Mouse (Mus musculus): Measurements from ENCODE around the gene Dip2a. TPM values are rescaled to one million over a fixed set of nuclear protein-coding genes. Genes with fewer than 3 reads are reported as not detected.

Dip2a gene
- total RNA-seq (2017), result 2.6 and 3.1 TPM in 2 replicates

DNA sequence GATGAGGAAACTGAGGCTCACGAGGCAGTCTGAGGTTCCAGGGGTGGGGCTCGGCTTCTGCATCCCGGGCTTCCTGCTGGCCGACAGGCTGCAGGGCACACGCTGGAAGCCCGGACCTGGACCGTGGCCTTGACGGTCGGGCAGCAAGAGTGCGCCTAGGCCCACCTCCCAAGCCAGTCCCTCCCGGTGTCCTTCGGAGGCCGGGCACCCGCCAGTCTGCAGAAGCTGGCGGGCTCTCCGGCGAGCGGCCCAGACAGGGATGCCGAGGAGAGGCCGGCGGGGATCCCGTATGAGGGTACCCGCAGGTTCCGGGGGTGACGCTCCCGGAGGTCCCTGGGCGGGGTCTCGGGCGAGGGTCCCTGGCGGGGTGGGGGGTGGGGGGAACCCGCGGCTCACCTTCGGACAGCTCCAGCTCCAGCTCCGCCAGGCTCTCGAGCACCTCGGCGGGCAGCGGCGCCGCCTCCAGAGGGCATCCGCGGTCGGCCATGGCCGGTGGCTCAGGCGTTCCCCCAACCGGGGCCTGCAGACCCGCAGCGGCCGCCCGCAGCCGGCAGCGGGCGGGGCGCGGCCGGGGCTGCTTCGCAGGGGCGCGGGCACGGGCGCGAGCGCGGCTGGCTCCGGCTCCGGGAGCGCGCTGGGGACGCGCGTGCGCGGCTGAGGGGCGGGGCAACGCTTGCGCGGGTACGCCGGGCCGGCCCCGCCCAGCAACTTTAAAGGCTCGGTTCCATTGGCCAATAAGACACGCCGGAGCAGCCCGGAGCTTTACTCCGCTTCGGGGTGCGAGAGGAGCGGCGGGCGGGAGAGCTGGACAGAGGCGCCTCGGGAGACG, at the start of gene Dip2a:
Gene Dip2a, minus strand, starts transcription at position 581 of the 829 bp plus-strand sequence.
- peak; percentile 85 for ATAC-seq (replicated peaks; ENCODE audit: low read depth, poor library complexity, severe bottlenecking)

DNA sequence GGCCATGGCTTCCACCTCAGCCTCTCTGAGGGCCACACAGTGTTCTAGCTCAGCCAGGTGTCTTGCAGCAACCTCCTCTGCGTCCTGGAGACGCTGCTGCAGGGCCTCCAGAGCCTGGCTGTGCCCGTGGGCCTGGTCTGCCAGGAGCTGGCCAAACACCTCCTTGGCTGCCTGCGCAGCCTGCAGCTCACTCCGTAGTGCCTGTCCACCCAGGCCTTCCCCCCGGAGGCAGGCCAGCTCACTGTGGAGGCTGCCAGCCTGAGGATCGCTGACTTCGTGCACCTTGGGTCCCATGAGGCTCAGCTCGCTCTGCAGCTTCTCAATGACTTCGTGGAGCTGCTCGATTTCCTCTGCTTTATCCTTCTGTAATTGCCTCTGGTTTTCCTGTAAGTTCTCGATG, 47.5 kb upstream of the Dip2a start:
- no peak for ATAC-seq (replicated peaks; ENCODE audit: low read depth, poor library complexity, severe bottlenecking)

DNA sequence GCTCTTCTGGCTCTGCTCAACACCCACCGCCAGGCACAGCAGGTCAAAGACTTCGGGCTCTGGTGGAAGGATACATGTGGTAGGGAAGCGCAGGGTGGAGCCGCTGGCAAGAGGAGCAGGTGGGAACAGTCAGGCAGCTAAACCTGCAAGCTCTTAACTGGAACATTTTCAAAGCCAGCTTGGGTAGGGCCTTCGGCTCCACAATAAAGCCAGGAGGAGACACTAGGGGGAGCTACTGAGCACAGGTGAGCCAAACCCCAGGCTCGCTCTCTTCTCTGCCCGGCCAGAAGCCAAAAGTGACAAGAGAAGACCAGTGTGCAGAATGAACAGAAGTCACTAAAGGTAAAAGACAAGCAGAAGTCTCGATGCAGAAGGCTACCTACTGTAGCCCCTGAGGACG, 46.7 kb upstream of the Dip2a start:
- 0 out of 2 replicates have a peak, but pooled peaks have one; percentile 25 for ATAC-seq (replicated peaks; ENCODE audit: low read depth, poor library complexity, severe bottlenecking)

DNA sequence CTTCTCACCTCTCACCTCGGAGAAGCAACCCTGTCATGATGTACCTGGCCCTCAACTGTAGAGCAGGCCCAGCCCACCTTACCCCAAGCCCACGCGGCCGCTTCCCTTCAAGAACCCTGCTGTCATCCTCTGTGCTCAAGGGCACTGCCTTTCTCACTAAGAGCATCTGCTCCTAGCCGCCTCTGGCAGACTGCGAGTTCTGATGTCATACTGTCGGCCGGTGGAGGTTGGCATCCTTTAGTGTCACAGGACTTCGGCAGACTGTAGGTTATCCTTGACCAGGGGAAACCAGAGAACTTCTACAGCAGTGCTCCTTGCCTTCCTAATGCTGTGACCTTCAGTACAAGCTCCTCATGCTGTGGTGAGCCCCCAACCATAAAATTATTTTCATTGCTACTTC, 46.1 kb upstream of the Dip2a start:
- ATAC-seq (replicated peaks; ENCODE audit: low read depth, poor library complexity, severe bottlenecking), result no peak

DNA sequence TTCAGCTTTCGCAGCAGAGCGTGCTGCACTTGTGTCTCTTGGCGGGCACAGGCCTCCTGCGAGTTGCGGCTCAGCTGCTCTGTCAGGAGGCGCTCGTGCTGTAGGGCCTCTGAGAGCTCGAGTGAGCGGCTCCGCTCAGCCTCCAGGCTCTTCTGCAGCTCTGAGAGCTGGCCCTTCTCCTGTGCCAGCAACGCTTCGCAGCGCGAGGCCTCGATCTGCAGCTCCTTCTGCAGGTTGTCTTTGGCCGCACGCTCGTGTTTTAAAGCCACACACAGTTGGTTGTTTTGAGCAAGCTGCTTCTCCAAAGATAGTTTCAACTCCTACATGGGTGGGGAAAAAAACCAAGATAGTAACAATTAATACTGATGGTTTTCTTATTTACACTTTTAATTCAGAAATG, 29.9 kb upstream of the Dip2a start:
- no peak for ATAC-seq (replicated peaks; ENCODE audit: low read depth, poor library complexity, severe bottlenecking)

DNA sequence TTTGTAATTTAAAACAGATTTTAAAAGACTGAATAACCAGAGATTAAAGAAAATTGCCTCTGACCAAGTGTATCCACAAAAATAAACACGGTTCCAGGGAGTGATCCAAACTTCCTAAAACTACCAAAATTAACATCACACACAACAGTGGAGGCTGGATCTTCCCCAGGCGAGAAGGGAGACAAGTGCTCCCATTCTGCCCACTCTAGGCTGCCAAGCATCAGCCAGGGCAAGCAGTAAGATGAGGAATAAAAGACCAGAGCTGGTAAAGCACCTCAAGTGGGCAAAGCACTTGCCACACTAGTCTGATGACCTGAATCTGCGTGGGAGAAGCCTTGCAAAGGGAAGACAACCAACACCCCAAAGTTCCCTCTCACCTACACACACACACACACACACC, 26.6 kb upstream of the Dip2a start:
- ATAC-seq (replicated peaks; ENCODE audit: low read depth, poor library complexity, severe bottlenecking), result no peak

DNA sequence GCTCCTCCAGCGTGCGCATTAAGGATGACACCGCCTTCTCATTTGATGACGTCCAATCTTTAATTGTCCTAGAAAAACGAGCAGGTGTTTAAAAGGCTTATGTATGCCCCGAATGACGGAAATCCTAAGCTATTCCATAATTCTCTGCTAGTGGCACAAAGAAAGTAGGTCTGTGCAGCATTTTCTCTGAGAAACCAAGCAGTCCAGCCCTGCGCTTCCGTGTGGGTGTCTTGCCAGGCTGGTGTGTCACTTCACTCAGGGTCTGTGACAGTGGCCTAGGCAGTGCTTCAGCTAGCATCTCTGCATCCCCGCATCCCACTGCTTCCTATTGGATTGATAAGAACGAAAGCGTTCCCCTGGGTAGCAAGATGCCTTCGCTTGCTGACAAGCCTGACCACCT, 23.7 kb upstream of the Dip2a start:
- ATAC-seq (replicated peaks; ENCODE audit: low read depth, poor library complexity, severe bottlenecking), result no peak

DNA sequence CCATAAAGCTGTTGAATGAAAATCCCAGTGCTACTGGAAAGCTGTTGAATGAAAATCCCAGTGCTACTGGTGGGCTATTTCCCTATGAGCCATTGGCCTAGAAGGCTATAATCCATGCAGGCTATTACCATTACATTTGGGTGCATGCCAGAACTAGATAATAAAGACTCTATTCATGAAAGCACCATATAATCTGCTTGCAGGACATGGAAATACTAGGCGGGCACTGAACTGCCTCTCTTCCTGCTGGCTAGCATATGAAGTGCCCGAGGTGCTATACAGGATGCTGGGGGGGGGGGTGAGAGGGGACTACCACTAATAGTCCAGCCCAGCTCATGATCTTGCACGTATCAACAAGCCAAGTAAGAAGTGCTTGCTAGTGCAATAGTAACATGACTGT, 18.1 kb upstream of the Dip2a start:
- ATAC-seq (replicated peaks; ENCODE audit: low read depth, poor library complexity, severe bottlenecking), result no peak

DNA sequence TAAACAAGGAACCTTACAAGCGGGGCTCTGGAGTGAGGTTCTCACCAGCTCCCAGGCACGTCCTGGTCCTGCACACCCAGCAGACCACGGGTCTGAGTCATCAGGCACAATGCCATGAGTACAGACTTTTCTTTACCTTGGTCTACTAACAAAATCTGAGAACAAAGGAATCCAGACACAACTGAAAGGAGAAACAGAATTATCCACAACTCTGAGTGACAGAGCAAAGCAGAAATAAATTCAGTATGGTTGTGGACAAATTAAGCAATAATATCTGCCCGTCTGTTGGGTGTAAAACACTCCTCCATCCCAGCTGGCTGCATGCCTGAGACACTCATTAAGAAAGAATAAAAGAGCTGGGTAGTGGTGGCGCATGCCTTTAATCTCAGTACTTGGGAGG, 13.4 kb upstream of the Dip2a start:
- no peak for ATAC-seq (replicated peaks; ENCODE audit: low read depth, poor library complexity, severe bottlenecking)

DNA sequence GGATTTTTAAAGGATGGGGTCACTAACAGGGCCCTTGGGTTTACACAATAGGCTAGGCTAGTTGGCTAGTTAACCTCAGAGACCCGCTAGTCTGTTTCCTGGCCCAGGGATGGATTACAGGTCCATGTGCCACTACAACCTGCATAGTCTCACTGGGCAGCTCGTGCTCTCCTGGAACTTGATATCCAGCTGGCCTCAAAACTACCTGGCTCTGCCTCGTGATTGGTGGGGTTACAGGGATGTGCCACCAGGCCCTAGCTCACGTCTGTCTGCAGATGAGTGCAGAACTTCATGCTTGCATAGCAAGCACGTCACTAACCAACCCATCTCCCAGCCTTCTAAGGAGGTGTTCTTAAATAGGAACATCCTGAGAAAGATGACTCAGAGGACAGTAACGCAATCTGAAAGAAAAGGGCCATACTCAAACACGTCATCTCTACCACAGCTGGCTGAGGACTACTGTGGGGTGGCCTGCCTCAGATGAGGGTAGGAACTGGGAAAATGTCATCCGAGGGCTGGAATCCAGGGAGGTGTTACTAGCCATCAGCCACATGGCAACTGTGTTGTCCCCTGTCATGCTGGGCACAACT, 12.3 kb upstream of the Dip2a start:
- no peak for ATAC-seq (replicated peaks; ENCODE audit: low read depth, poor library complexity, severe bottlenecking)

DNA sequence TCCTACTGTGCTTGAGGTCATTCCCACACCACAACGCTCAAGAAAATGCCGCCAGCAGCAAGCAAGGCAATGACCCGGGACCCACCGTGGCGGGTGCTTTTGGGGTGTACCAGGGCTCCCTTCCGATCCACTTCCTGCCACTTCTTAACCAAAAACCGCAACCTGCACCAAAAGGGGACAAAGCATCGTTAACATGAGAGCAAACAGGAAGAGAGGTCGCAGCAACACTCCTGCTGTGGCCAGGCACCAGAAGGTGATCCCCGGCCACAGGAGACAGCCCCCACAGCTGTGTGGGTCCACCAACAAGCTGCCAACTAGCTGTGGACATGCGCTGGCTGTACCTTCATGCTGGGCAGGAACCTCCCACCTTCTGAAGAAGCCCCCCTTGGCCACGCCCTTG, 9.9 kb upstream of the Dip2a start:
- peak; percentile 79 for ATAC-seq (replicated peaks; ENCODE audit: low read depth, poor library complexity, severe bottlenecking)

DNA sequence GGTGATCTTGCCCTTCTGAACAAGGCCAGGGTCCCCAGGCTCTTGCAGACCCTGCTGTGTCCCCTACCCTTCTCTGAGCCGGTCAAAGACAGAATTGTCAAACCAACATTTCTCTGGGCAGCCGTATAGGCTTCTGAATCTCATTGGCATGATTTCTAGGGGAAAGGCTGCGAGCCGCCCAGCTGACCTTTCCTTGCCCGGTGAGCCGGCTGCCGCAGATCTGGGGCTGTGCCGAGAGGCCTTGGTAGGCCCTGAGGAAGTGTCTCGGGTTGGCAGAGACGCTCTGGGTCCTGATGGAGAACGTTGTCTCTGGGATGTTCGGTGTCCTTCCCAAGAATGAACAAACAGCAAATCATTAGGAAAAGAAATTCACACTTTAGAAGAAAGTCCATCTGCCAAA, 8.9 kb upstream of the Dip2a start:
- no peak for ATAC-seq (replicated peaks; ENCODE audit: low read depth, poor library complexity, severe bottlenecking)

DNA sequence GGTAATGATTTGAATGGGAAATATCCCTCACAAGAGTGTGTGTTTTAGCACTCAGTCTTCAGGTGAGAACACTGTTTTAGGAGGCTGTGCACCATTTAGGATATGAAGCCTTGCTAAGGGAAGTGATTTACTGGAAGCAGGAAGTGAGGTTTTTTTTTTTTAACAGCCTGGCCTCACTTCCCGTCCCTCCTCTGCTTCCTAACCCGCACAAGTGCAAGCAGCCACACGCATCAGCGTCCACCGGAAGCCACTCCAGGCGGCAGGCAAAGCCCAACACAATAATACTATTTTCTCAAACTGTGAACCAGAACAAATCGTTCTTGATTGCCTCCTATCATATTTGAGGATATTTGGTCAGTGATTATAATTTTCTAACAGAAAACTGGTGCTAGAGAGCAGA, 6.9 kb upstream of the Dip2a start:
- 0 out of 2 replicates have a peak, but pooled peaks have one; percentile 26 for ATAC-seq (replicated peaks; ENCODE audit: low read depth, poor library complexity, severe bottlenecking)

DNA sequence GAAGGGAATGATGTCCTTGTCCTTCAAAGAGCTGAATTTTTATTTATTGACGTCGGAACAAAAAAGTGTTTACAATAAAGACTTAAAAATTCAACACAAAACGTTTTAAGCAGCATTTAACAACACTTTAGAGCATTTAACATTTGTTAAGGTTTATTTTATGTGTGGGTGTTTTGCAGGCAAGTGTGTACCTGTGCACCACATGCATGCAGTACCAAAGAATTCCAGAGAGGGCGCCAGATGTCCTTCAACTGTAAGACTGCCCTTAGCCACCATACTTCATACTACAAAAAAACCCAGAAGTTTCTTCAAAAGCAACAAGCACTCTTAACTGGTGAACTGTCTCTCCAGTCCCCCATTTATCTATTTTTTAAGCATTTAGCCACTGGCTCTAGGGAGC, 1.5 kb upstream of the Dip2a start:
- ATAC-seq (replicated peaks; ENCODE audit: low read depth, poor library complexity, severe bottlenecking), result peak; percentile 53

DNA sequence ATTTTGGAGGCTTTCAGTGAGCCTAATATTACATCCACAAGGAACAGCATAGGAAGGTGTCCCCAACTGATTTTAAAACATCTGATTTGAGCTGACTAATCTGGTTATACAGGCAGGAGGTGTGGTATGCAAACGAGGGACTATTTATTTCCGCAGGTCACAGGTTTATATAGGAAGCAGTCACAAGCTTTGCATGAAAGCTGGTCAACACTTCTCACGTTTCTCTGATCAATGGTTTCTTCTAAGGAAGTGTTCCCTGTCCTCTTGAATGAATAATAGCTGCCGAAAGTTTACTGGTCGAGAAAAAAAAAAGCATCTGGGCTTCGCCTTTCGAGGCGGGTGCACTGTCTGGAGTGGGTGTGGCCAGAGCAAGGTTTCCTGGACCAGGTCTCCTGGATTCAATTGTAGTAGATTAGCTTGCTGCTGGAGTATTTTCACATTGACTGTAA, 976 bp upstream of the Dip2a start:
- ATAC-seq (replicated peaks; ENCODE audit: low read depth, poor library complexity, severe bottlenecking), result 0 out of 2 replicates have a peak, but pooled peaks have one; percentile 27

DNA sequence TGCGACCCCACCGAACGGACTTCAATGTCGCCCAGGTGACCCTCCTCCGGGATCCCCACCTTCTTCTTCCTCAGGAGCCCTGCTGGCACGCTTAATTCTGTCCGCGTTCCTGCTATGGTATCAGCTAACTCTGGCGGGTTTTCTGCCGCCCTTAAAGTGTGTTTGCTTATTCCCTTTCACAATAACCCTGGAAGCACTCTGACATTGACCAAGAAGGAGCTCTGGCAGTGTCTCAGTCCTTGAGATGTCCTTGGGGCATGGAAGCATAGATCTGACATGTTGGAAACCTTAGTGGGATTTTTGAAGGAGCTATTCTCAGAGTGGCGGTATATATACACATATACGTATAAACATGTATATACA, 430 bp upstream of the Dip2a start:
- ATAC-seq (replicated peaks; ENCODE audit: low read depth, poor library complexity, severe bottlenecking), result peak; percentile 28; the same call in 1 of the 2 replicates

DNA sequence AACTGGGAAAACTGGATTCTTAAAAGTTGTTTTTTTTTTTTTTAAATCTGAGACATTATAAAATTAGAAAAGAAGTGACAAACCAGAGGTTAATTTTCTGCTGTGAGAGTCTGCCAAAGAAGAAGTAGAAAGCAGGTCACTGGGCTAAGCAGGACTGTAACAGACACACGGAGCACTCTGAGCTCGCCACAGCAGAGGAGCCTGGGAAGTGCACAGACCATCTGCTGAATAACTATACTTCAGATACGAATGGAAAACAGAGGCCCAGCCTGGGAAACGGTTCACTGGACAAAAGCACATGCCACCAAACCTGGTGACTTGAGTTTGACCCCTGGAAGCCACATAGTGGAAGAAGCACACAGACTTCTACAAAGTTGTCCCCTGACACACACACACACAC, 10.7 kb downstream of the Dip2a start:
- ATAC-seq (replicated peaks; ENCODE audit: low read depth, poor library complexity, severe bottlenecking), result no peak

DNA sequence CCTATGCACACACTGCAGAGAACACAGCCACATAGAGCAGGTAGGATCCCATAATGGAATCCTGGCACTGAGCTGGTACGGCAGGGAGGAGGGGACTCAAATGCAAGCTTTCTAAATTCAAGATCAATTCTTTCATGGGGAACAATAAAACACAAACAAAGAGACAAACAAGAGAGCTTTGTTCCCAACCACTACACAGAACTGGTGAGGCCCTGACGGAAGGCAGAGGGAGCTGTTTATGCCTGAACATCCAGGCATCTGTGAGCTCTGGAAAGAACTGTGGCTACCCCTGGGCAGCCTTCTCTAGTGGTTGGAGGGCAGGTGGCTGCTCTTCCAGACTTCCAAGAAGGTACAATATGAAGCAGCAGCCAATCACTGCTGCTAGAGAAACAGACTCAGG, 13.1 kb downstream of the Dip2a start:
- ATAC-seq (replicated peaks; ENCODE audit: low read depth, poor library complexity, severe bottlenecking), result no peak

DNA sequence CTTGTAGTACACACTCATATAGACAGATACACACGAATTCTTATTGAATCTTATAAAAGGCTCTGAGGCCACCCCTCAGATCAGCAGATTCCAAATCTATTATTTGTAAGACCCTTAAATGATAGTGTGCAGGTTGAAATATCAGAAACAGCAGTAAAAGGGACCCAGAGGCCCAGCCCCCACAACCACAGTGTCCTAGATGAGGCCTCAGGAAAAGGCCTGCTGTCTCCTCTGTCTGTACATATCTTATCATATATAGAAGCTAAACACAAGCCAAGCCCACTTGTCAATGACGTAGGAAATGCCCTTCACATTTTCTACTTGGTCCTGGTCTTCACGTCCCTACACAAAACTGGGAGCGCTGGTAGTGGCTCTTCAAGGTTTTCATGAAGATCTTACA, 16.0 kb downstream of the Dip2a start:
- ATAC-seq (replicated peaks; ENCODE audit: low read depth, poor library complexity, severe bottlenecking), result no peak

DNA sequence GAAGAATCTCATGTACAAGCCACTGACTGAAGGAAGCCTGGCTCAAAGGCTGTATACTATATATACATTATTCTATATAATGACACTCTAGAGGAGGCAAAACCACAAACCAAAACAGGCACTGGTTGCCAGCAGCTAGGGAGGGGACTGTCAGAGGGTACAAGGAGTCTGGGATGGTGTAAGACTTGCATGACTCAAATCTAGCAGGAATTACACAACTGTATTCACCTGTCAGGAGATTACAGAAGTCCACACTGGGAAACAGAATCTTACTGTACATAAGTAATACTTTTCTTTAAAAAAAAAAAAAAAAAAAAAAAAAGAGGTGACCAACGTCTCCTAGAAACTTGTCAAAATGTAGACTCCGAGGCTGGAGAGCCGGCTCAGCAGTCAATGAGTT, 16.5 kb downstream of the Dip2a start:
- no peak for ATAC-seq (replicated peaks; ENCODE audit: low read depth, poor library complexity, severe bottlenecking)

DNA sequence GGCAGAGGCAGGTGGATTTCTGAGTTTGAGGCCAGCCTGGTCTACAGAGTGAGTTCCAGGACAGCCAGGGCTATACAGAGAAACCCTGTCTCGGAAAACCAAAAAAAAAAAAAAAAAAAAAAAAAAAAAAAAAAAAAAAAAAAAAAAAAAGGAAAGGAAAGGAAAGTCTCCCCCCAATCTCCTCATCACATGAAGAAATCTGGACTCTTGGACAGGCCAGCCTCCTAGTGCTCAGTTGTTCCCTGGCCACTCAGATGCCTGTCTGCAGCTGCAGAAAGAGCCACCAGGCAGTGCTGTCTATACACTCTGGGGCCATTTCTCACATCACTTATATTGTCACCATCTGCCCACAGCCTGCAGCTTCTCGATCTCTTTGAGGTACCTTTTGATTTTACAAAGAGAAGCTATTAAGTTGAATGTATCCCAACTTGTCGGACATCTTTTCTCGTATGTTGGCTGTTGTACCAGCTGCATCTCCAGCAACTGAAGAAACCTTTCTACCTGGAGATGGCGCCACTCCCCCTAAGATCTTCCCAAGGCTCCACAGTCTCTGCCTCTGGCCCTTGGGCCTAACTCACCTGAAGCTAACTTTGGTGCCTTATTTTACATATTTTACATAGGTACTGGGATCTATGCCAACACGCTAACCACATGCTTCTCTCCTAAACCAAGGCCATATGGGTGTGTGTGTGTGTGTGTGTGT, 18.6 kb downstream of the Dip2a start:
- peak; percentile 60; the same call in 1 of the 2 replicates for ATAC-seq (replicated peaks; ENCODE audit: low read depth, poor library complexity, severe bottlenecking)
